Mouse (Mus musculus) neutrophil, adult 5-6 weeks (primary cell): Measurements from ENCODE around the gene Flt3l. TPM values are rescaled to one million over a fixed set of nuclear protein-coding genes. Genes with fewer than 3 reads are reported as not detected.
A peak's percentile ranks its signal among the peaks of the same experiment; 100 is the strongest.
"Not testable (repeated sequence)": the region's sequence is repeated elsewhere in the genome, so short reads cannot be mapped to it uniquely, and the experiment has no call there.

Experiments used
- ATAC-seq: fragments of 151-379, 151-347 bp; 2 replicates; pipeline ENCODE4 v1.8.0; 2017; ENCODE audit warnings: mild to moderate bottlenecking, moderate TSS enrichment; ENCODE audit not compliant: insufficient number of reproducible peaks, poor library complexity, low FRiP score, severe bottlenecking; ENCODE audit errors: extremely low read depth
- total RNA-seq: library from RNA; stranded (forward); fragments of 200-1000 nt; gene quantifications from 2 replicates; pipeline ENCODE4 v1.2.3, GENCODE M21; 2017

The Flt3l gene
- total RNA-seq, 1 experiment from 2014 or later: 37.5 TPM

- no peak for ATAC-seq
Measured at GRCm38 (mm10) chr7:45164833-45165232, 28.6 kb upstream of the Flt3l start.

GRCm38 (mm10) chr7:45163735-45164490 is 27.7 kb upstream of the Flt3l start, which contains the start of gene Slc17a7:
Gene Slc17a7 (plus strand): TSS chr7:45163949.
- ATAC-seq: no peak

- no peak for ATAC-seq
Measured at GRCm38 (mm10) chr7:45162996-45163615, 26.9 kb upstream of the Flt3l start.

GRCm38 (mm10) chr7:45162551-45162950 is 26.3 kb upstream of the Flt3l start:
- ATAC-seq: no peak

- peak; percentile 63 for ATAC-seq
Measured at GRCm38 (mm10) chr7:45161612-45162473, 25.6 kb upstream of the Flt3l start.

- ATAC-seq: no peak
Measured at GRCm38 (mm10) chr7:45160866-45161265, 24.6 kb upstream of the Flt3l start.

GRCm38 (mm10) chr7:45160316-45160800 is 24.1 kb upstream of the Flt3l start:
- ATAC-seq: no peak

GRCm38 (mm10) chr7:45158991-45159390 is 22.8 kb upstream of the Flt3l start:
- ATAC-seq: no peak

- no peak for ATAC-seq
Measured at GRCm38 (mm10) chr7:45157459-45157858, 21.2 kb upstream of the Flt3l start.

GRCm38 (mm10) chr7:45156206-45156605 is 20.0 kb upstream of the Flt3l start:
- ATAC-seq: no peak

- no peak for ATAC-seq
Measured at GRCm38 (mm10) chr7:45155590-45155989, 19.4 kb upstream of the Flt3l start.

- 0 out of 2 replicates have a peak, but pooled peaks have one; percentile 27 for ATAC-seq
Measured at GRCm38 (mm10) chr7:45154993-45155514, 18.8 kb upstream of the Flt3l start.

GRCm38 (mm10) chr7:45154096-45154992 is 18.1 kb upstream of the Flt3l start, which contains the start of the genes Pih1d1 and Aldh16a1:
Gene Pih1d1 (plus strand): TSS chr7:45154303.
Gene Aldh16a1 (minus strand): TSS chr7:45154584.
- peak; percentile 85 for ATAC-seq

- no peak for ATAC-seq
Measured at GRCm38 (mm10) chr7:45153586-45153985, 17.4 kb upstream of the Flt3l start.

- ATAC-seq: not testable (repeated sequence)
Measured at GRCm38 (mm10) chr7:45153052-45153451, 16.8 kb upstream of the Flt3l start.

GRCm38 (mm10) chr7:45151303-45151702 is 15.1 kb upstream of the Flt3l start:
- no peak for ATAC-seq

- no peak for ATAC-seq
Measured at GRCm38 (mm10) chr7:45150321-45150720, 14.1 kb upstream of the Flt3l start.

GRCm38 (mm10) chr7:45149545-45149944 is 13.3 kb upstream of the Flt3l start:
- ATAC-seq: no peak
